Mouse (Mus musculus): ENCODE data around the gene Alk.
A peak's percentile ranks its signal among the peaks of the same experiment; 100 is the strongest.

The Alk gene

DNA sequence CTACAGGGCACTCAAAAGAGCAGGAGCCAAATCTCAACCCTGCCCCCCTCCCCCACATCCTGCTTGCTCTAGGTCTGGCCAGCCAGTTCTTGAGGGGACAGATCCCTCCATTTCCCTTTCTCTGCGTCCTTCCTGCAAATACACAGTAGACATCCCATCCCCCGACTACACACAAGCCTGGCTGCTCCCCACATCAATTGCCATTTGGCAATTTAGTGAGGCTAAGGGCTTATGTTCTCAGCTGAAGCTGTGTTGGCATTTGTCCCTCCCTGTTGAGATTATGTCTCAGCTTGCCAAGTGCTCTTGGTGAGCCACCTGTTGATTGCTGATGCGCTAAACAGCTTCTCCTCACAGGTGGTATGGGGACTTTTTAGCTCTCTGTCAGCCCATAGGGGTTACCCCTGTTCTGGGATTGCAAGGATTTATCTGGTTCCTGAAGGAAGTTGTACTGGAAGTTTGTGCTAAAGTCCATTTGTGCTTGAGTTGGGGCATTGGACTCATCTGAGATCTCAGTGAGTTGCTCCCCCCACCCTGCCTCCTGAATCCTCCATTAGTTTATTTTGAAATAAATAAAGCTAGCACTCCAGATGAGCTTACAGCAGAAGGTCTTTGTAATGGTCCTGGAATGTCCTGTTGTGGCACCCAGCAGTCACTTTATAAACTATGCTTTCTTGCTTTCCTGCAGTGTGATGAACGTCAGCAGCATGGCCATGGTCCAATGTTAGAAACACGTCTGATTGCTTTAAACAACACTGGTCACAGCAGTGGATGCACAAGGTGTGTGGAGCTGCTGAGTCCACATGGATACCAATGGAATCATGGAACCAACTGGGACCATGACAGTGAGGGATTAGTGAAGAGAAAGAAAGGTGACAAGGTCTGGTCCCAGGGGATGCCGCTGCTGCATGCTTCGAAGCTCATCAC lies 353.7 kb downstream of the Alk start:
- no peak for DNase-seq

DNA sequence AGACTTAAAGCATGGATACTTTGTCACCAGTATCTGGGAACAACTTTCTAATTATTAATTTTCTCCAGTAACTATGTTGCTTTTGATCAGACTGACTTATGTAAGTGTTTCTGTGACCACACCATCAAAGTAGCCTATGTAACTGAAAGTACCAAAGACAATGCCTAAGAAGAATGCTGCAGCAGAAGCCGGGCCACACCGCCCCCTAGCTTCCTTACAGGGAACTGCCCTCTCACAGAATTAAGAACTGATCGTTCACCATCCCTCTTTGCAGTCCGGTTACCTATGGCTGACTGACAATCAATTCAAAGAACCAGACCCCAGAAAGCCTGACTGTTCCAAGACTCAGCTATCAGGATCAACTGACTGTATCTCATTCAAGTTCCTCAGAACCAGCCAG lies 362.4 kb downstream of the Alk start:
- DNase-seq: peak; percentile 23 to 63

DNA sequence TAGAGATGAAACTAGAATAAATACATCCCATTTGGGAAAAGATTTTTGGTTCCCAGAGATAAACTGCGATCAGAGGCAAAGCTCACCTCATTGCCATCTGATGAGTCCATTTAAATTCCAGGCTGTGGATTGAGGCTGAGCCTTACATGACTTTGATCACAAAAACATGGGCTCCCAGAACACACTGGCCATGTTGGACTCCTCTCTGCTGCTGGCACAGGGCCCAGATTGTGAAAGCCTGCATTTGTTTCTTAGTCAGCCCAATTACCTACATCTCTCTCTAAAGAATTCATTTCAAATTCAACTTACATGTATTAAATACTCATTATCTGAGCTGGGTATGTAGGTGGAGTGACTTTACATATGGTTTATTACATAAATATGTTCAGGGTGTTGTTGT lies 367.1 kb downstream of the Alk start:
- no peak for DNase-seq

GRCm38 (mm10) chr17:72230891-72231290 lies 373.5 kb downstream of the Alk start:
- DNase-seq: no peak

- DNase-seq: no peak
Measured at GRCm38 (mm10) chr17:72218816-72219215, 385.6 kb downstream of the Alk start.

- DNase-seq: no peak
Measured at GRCm38 (mm10) chr17:72197576-72197975, 406.9 kb downstream of the Alk start.

GRCm38 (mm10) chr17:72194976-72195650 lies 409.3 kb downstream of the Alk start:
- DNase-seq: no peak

- DNase-seq: no peak
Measured at GRCm38 (mm10) chr17:72190536-72190935, 413.9 kb downstream of the Alk start.

GRCm38 (mm10) chr17:72187026-72187425 lies 417.4 kb downstream of the Alk start:
- peak; percentile 24 to 31 for DNase-seq

DNA sequence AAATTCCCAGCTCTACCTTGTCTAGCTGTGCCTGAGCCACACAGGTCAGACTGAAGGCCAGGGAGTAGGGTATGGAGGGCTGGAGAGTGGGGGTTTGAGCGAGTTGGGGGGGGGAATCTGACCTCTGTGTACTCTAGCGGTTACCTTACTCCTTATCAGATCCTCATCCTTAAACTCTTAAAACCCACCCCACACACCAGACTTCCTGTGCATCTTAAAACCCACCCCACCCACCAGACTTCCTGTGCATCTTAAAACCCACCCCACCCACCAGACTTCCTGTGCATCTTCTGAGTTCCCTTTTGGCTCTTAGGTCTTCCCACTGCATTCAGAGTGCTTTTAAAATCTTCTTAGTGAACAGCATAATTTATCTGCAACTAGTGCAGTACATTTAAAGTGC lies 422.0 kb downstream of the Alk start:
- no peak for DNase-seq

GRCm38 (mm10) chr17:72180200-72180599 lies 424.2 kb downstream of the Alk start:
- DNase-seq: no peak

- no peak for DNase-seq
Measured at GRCm38 (mm10) chr17:72179722-72180140, 424.7 kb downstream of the Alk start.

- no peak for DNase-seq
Measured at GRCm38 (mm10) chr17:72173778-72174177, 430.6 kb downstream of the Alk start.

GRCm38 (mm10) chr17:72168152-72168551 lies 436.3 kb downstream of the Alk start:
- DNase-seq: no peak

DNA sequence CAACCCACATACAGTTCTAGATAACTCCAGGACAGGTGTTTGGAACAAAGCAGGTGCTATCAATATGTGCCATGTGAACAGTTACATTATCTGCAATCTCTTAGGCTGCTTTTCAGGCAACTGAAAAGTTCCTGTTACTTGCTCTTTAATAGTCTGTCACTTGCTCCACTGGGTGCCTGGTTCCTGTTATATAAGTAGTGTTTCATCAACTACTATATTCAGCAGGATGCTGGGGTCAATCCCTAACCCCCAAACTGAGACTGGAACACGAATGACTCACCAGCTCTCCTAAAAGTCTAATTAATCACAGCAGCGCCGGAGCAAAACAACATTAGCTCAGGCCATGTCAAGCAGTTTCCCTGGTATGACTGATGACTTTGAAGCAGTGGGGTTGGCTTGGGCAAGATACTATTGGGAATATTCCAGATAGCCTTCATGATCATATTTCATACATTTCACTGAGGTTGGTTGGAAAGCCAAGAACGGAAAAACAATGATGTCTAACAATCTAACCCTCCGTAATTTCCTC lies 445.5 kb downstream of the Alk start:
- DNase-seq: no peak

- DNase-seq: no peak
Measured at GRCm38 (mm10) chr17:72157830-72158629, 446.4 kb downstream of the Alk start.

DNA sequence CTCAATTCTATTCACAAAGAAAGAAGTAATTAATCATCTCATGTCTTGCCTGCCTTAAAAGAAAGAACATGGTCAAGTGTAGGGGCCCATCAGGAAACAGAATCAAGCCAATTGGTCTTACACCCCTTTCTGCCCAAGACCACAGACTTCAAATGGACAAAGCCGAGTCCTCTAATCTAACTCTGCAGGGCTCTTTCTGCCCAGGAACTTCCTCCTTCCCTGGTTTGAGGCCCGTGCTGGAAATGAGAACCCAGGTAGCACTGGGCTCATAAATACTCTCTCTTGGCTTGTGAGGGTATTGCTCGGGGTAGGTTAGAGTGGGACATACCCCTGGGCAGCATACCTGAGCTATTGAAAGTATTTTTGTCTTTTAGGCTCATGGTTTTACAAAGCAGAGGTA lies 451.4 kb downstream of the Alk start:
- no peak for DNase-seq

GRCm38 (mm10) chr17:72144946-72145598 lies 459.4 kb downstream of the Alk start:
- DNase-seq: peak in 1 of 2 experiments; percentile 14

GRCm38 (mm10) chr17:72144461-72144860 lies 460.0 kb downstream of the Alk start:
- no peak for DNase-seq

DNA sequence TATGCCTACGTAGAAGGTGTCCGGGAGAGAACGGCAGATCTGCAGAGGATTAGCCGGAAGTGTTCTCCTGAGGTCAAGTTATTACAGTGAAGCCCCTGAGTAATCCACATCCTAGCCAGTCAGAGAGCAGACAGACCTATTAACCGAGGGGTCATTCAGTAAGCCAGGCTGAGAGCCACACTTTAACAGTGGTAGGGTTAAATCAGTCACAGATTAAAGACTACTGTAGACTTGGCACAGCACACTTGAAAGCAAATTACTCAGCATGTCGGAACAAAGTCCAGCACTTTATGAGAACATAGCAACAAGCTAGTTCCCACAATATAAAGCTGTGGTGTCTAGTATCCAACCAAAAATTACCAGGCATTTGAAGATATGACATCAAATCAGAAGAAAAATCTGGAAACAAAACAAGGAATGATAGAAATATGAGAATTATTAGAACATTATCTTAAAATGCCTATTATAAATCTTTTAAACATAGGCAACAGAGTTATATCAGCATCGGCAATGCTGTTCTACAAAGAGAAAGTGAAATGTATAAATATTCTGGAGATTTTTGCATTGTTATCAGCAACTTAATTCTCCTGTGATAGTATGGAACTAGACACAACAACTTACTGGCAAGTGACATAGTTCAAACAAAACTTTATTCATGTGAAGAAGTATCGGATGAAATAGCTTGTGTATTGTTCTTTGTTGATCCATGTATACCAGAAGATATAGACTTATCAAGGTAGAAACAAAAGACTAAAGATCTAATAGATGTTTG lies 472.1 kb downstream of the Alk start:
- peak; percentile 73 to 85 for DNase-seq

DNA sequence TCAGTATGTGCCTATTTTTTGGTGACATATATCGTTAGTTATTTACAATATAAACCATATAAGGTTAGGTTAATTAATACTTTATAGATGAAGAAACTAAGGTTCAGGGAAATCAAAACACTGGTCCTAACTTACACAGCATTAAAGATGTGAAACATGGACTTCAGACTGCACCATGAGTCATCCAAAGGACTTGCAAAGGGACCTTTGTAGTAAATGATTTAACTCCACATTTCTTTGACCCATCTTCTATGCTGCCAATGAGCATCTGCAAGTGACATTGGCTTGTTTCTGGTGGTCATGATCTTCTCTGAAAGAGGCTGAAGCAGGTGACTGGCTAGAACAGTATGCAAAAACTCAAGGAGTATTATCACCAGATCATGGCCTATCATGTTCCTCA lies 482.8 kb downstream of the Alk start:
- peak; percentile 7 to 22 for DNase-seq

DNA sequence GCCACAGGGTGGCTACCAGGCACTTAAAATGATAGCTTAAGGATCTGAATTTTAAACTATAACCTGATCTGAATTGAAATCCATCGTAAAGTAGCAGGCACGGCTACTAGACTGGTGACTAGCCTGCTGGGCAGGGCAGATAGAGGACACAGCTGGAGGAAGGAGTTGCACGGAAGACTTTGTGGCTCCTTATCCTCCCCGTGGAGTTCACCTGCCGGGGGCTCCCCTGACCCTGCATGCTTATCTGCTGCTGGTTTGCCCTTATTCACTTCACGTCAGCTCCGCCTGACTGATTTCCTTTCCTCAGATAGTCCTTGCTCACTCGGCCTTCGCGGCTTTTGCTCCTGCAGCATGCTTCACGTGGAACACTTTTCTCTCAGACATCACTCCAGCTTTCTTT lies 484.1 kb downstream of the Alk start:
- no peak for DNase-seq
